Mouse (Mus musculus) megakaryocyte, embryonic 14.5 days (primary cell): ENCODE data around the gene Plcl1.

Experiments
- FLI1 ChIP-seq: IDR thresholded peaks from 2 replicates; pipeline ENCODE4 v1.6.1; 2012; ENCODE audit warnings: low read length, inconsistent platforms, mixed read lengths
- GATA1 ChIP-seq: IDR thresholded peaks from 3 replicates; pipeline ENCODE4 v1.6.1; 2012; ENCODE audit warnings: mixed read lengths, low read length, inconsistent platforms, borderline replicate concordance

DNA sequence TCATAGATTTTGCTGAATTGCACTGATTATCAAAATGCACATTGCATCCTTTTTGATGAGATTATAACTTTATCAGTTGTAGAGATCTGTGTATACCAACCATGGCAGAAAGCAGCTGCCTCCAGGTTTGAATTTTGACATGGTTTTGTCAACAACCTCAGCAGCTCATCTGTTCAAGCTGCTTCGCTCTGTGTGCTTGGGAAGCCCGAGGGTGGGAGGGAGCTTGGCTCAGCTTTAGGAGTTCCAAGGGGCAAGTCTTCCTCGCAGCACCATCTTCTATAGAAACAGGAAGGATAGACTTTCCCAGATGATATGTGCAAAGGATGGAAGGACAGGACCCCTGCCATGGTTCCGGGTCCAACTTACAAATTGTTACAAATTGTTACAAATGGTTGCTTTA, 32.9 kb downstream of the Plcl1 start:
- TF ChIP-seq GATA1 (no peak), FLI1 (no peak)
